Mouse (Mus musculus) CH12.LX (cell line): ENCODE measurements around the gene Pknox2.

Experiments used
- CTCF ChIP-seq, 2 experiments: IDR thresholded peaks in 1 of 2; conservative IDR thresholded peaks in 1 of 2; 2 replicates each; pipeline ENCODE4 v1.5.1; 2011 to 2012; ENCODE audit warnings: low read depth in 2 of 2, low read length in 2 of 2, improper control_type of control experiment in 1 of 2, inconsistent platforms in 1 of 2, mild to moderate bottlenecking in 1 of 2, moderate library complexity in 1 of 2
- MEF2A ChIP-seq: IDR thresholded peaks from 2 replicates; pipeline ENCODE4 v1.6.1; 2014; ENCODE audit warnings: low read depth, mild to moderate bottlenecking, inconsistent platforms, low read length, improper control_type of control experiment, borderline replicate concordance
- POLR2A ChIP-seq: IDR thresholded peaks from 2 replicates; pipeline ENCODE4 v1.6.1; 2011; ENCODE audit warnings: low read depth, mild to moderate bottlenecking, improper control_type of control experiment, low read length
- RAD21 ChIP-seq: IDR thresholded peaks from 2 replicates; pipeline ENCODE4 v1.6.1; 2011; ENCODE audit warnings: low read depth, mild to moderate bottlenecking, low read length, improper control_type of control experiment, moderate library complexity
- ZMIZ1 ChIP-seq: IDR thresholded peaks from 2 replicates; pipeline ENCODE4 v1.6.1; 2012; ENCODE audit warnings: low read depth, mild to moderate bottlenecking, inconsistent platforms, low read length, improper control_type of control experiment

GRCm38 (mm10) chr9:36941565-36941964 lies 205.6 kb downstream of the Pknox2 start:
- no peak for TF ChIP-seq CTCF (conservative IDR thresholded peaks at IDR 0.05 in 1 of 2, IDR thresholded peaks at IDR 0.05 in 1 of 2; ENCODE audit: low read depth in 2 of 2, low read length in 2 of 2)
- TF ChIP-seq POLR2A, result no peak
- no peak for TF ChIP-seq MEF2A
- TF ChIP-seq RAD21, result no peak
- no peak for TF ChIP-seq ZMIZ1
